Mouse (Mus musculus) cerebellum, postnatal 25 days (tissue): Measurements from ENCODE around the gene Fastkd3.

Experiments
- DNase-seq, 2 experiments: peaks; one replicate each; pipeline ENCODE4 v3.0.0; 2021; ENCODE audit warnings: mixed read lengths in 2 of 2

Gene Fastkd3

DNA sequence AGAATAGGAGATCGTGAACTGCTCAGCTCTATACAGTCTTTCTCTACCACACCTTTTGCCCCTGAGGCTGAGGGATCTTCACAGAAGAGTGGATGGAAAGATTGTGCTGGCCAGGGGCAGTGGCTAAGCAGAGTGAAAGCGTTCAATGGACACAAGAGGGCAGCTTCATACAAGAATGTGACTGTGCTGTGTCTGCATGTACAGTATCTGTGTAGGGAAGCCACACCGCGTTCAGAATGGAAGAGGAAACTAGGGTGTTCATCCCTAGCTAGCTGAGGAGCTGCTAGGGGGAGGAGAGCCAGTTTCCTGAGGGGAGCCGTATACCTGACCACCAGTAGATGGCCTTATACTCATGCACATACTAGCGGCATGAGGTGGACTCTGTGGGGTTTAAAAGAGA, 40.8 kb downstream of the Fastkd3 start:
- DNase-seq, result peak in 1 of 2 experiments; percentile 8

GRCm38 (mm10) chr13:68627041-68627440, 45.0 kb downstream of the Fastkd3 start:
- DNase-seq, result no peak
